Mouse (Mus musculus) intestine, postnatal 0 days (tissue): Measurements from ENCODE around the gene Numa1. TPM values are rescaled to one million over a fixed set of nuclear protein-coding genes. Genes with fewer than 3 reads are reported as not detected.

Experiments
- ATAC-seq: fragments of 200-750 bp; cut with Nextera tagmentation; 2 replicates; pipeline ENCODE4 v1.8.0; 2017; ENCODE audit warnings: mild to moderate bottlenecking, moderate TSS enrichment, moderate library complexity
- H3K27ac ChIP-seq: fragments of 300-500 bp; sonication (generic); 2 replicates; pipeline ENCODE4 v1.5.1; 2014; ENCODE audit warnings: mild to moderate bottlenecking, low read depth, low read length, moderate library complexity
- H3K27me3 ChIP-seq: fragments of 300-500 bp; sonication (generic); replicated peaks from 2 replicates; pipeline ENCODE4 v1.6.1; 2014; ENCODE audit warnings: low read length, mixed read lengths; ENCODE audit not compliant: control insufficient read depth, insufficient read depth
- H3K36me3 ChIP-seq: fragments of 300-500 bp; sonication (generic); 2 replicates; pipeline ENCODE4 v1.6.1; 2014; ENCODE audit warnings: mild to moderate bottlenecking, moderate library complexity; ENCODE audit not compliant: control insufficient read depth, insufficient read depth
- H3K4me1 ChIP-seq: fragments of 300-500 bp; sonication (generic); replicated peaks from 2 replicates; pipeline ENCODE4 v1.6.1; 2014; ENCODE audit warnings: antibody characterized with exemption, low read length, mixed read lengths; ENCODE audit not compliant: control insufficient read depth, insufficient read depth
- H3K4me2 ChIP-seq: fragments of 300-500 bp; sonication (generic); replicated peaks from 2 replicates; pipeline ENCODE4 v1.6.1; 2014; ENCODE audit warnings: low read depth, mild to moderate bottlenecking, moderate library complexity
- H3K4me3 ChIP-seq: fragments of 300-500 bp; sonication (generic); 2 replicates; pipeline ENCODE4 v1.5.1; 2014; ENCODE audit warnings: low read depth, low read length
- H3K9ac ChIP-seq: fragments of 300-500 bp; sonication (generic); 2 replicates; pipeline ENCODE4 v1.6.1; 2014; ENCODE audit warnings: mild to moderate bottlenecking, low read depth, low read length
- H3K9me3 ChIP-seq: fragments of 300-500 bp; sonication (generic); 2 replicates; pipeline ENCODE4 v1.6.1; 2016; ENCODE audit warnings: mixed run types; ENCODE audit not compliant: control insufficient read depth
- CTCF ChIP-seq: sonication (generic); IDR thresholded peaks from 2 replicates; pipeline ENCODE4 v1.5.1; 2016; ENCODE audit warnings: low read depth, mild to moderate bottlenecking, control low read depth, antibody characterized with exemption, moderate library complexity
- whole genome bisulfite sequencing: fragments of 180-500 bp; shearing (Covaris S2); extraction: QIAGEN DNeasy Blood & Tissue Kit; methylation state at CpG from one replicate; pipeline ENCODE4 v1.1.7; 2014; 5-methylcytosine and 5-hydroxymethylcytosine counted together
- polyA plus RNA-seq: library from polyadenylated mRNA; unstranded; fragments of >200 nt; fragmentation: Nextera tagmentation; extraction: Ambion mirVana; gene quantifications from 2 replicates; pipeline ENCODE4 v1.2.1, GENCODE M21; 2015

The Numa1 gene
- polyA plus RNA-seq, 1 experiment from 2014 or later = 17.0 TPM

GRCm38 (mm10) chr7:101962829-101963228, 28.9 kb downstream of the Numa1 start:
- peak; percentile 76; the same call in 1 of the 2 replicates for ATAC-seq
- Histone ChIP-seq H3K36me3 (no peaks in the 10 kb centered on the region), H3K4me2 (no peak overlapping the region), H3K27ac (peak overlapping the region; percentile 60), H3K4me1 (no peaks in the 10 kb centered on the region; the same call in 1 of the 2 replicates), H3K4me3 (no peak overlapping the region), H3K9me3 (no peaks in the 10 kb centered on the region), H3K9ac (no peak overlapping the region), H3K27me3 (no peaks in the 10 kb centered on the region)
- 49% methylated on average over 2 of the region's 2 CpGs for WGBS
- no peak for TF ChIP-seq CTCF

- ATAC-seq = no peak
- WGBS = 93% methylated on average over 2 of the region's 2 CpGs
- no peak for TF ChIP-seq CTCF
- H3K36me3 ChIP-seq = no peaks in the 10 kb centered on the region
- no peaks in the 10 kb centered on the region for H3K27me3 ChIP-seq
- H3K4me2 ChIP-seq = no peak overlapping the region
- no peak overlapping the region for H3K9ac ChIP-seq
- no peak overlapping the region for H3K4me3 ChIP-seq
- H3K9me3 ChIP-seq = no peaks in the 10 kb centered on the region
- H3K4me1 ChIP-seq = no peaks in the 10 kb centered on the region; the same call in 1 of the 2 replicates
- no peak overlapping the region for H3K27ac ChIP-seq
Observed at GRCm38 (mm10) chr7:101963621-101964020, 29.7 kb downstream of the Numa1 start.

DNA sequence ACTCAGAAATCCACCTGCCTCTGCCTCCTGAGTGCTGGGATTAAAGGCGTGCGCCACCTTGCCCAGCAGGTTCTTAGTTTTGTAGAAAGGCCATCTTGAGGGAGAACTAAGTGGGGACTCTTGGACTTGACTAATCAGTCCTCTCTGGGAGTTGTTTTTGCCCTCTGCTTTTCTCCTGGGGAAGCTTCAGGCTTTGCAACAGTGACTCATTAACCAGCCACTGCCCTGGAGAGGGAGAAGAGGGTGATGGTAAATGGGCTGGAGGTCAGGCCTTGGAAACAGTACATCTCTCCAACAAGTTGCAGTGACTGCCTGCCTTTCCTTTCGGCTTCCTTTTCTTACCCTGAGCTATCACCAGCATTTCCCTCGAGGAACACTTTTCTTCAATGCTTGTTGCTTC, 30.6 kb downstream of the Numa1 start:
- Histone ChIP-seq H3K4me3 (no peak overlapping the region), H3K9ac (no peak overlapping the region), H3K4me2 (no peak overlapping the region), H3K9me3 (no peaks in the 10 kb centered on the region), H3K4me1 (no peaks in the 10 kb centered on the region; the same call in 1 of the 2 replicates), H3K27me3 (no peaks in the 10 kb centered on the region), H3K36me3 (no peaks in the 10 kb centered on the region), H3K27ac (peak overlapping the region; percentile 62)
- TF ChIP-seq CTCF = no peak
- 62% methylated on average over 4 of the region's 4 CpGs for WGBS
- peak; percentile 81 for ATAC-seq

DNA sequence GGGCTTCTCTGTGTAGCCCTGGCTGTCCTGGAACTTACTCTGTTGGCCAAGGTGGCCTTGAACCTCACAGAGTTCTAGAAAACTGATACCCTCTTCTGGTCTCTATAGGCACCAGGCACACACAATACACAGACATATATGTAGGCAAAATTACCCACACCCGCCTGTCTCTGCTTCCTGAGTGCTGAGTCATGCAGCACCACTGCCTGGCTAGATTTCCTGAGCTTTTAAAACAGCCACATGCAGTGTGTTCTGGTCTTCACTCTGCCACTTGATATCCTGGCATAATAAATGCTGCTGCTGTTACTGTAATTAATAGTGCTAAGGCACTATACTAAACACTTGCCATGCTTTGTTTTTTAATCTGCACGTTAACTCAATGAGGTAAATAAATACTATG, 31.7 kb downstream of the Numa1 start:
- H3K4me2 ChIP-seq = no peak overlapping the region
- no peaks in the 10 kb centered on the region for H3K36me3 ChIP-seq
- no peak for ATAC-seq
- H3K27me3 ChIP-seq = no peaks in the 10 kb centered on the region
- no peaks in the 10 kb centered on the region for H3K9me3 ChIP-seq
- 40% methylated on average over 2 of the region's 2 CpGs for WGBS
- no peaks in the 10 kb centered on the region; the same call in 1 of the 2 replicates for H3K4me1 ChIP-seq
- H3K27ac ChIP-seq = no peak overlapping the region
- H3K4me3 ChIP-seq = no peak overlapping the region
- no peak overlapping the region for H3K9ac ChIP-seq
- TF ChIP-seq CTCF = no peak

DNA sequence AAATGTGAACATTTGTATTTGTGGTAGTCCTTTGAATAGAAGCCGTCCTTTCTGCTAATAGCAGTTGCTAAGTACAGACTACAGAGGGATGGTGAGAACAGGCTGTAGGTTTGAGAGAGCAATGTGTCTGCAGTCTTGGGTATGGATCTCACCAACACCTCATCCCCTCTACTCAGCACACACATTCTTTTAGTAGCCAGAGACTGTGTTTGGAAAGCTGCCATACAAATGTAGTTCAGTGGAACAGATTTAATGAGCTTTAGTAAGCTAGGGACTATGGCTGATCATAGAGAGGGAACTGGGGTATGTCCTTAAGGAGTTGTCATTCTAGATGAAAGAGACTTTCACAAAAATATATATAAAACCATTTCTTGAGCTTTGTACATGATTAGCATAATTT, 33.3 kb downstream of the Numa1 start:
- Histone ChIP-seq H3K4me3 (no peak overlapping the region), H3K9ac (no peak overlapping the region), H3K36me3 (no peaks in the 10 kb centered on the region), H3K9me3 (no peaks in the 10 kb centered on the region), H3K27ac (no peak overlapping the region), H3K4me1 (peaks cover 5% of the 10 kb centered on the region), H3K27me3 (no peaks in the 10 kb centered on the region), H3K4me2 (no peak overlapping the region)
- TF ChIP-seq CTCF = no peak
- WGBS = 97% methylated on average over 1 of the region's 1 CpGs
- ATAC-seq = no peak

- Histone ChIP-seq H3K4me3 (no peak overlapping the region), H3K36me3 (no peaks in the 10 kb centered on the region), H3K27ac (no peak overlapping the region), H3K4me2 (peak overlapping the region; percentile 88; the same call in 1 of the 2 replicates), H3K9ac (no peak overlapping the region), H3K4me1 (peaks cover 13% of the 10 kb centered on the region), H3K9me3 (no peaks in the 10 kb centered on the region), H3K27me3 (no peaks in the 10 kb centered on the region)
- WGBS = 60% methylated on average over 2 of the region's 2 CpGs
- no peak for ATAC-seq
- no peak for TF ChIP-seq CTCF
Observed at GRCm38 (mm10) chr7:101968751-101969150, 34.8 kb downstream of the Numa1 start.
